Mouse (Mus musculus) brain, adult 2 months (tissue): Measurements from ENCODE around the gene Srrm4.
A peak's percentile ranks its signal among the peaks of the same experiment; 100 is the strongest.

Source experiments
- DNase-seq: peaks from one replicate; pipeline ENCODE4 v3.0.0; 2011; ENCODE audit warnings: low read depth, low spot score

Srrm4 gene

GRCm38 (mm10) chr5:116491794-116492420, 99.7 kb downstream of the Srrm4 start:
- no peak for DNase-seq

- no peak for DNase-seq
Measured at GRCm38 (mm10) chr5:116490826-116491225, 100.8 kb downstream of the Srrm4 start.

GRCm38 (mm10) chr5:116489621-116490020, 102.0 kb downstream of the Srrm4 start:
- no peak for DNase-seq

GRCm38 (mm10) chr5:116486135-116486534, 105.5 kb downstream of the Srrm4 start:
- DNase-seq: no peak

- peak; percentile 85 for DNase-seq
Measured at GRCm38 (mm10) chr5:116485069-116485468, 106.5 kb downstream of the Srrm4 start.

GRCm38 (mm10) chr5:116484236-116484635, 107.4 kb downstream of the Srrm4 start:
- peak; percentile 77 for DNase-seq

GRCm38 (mm10) chr5:116478607-116479371, 112.8 kb downstream of the Srrm4 start:
- peak; percentile 35 for DNase-seq

GRCm38 (mm10) chr5:116476006-116476405, 115.6 kb downstream of the Srrm4 start:
- peak; percentile 50 for DNase-seq

GRCm38 (mm10) chr5:116461354-116462042, 130.1 kb downstream of the Srrm4 start:
- DNase-seq: no peak

GRCm38 (mm10) chr5:116459970-116460369, 131.6 kb downstream of the Srrm4 start:
- peak; percentile 71 for DNase-seq

GRCm38 (mm10) chr5:116457791-116458190, 133.8 kb downstream of the Srrm4 start:
- no peak for DNase-seq

GRCm38 (mm10) chr5:116456796-116457515, 134.7 kb downstream of the Srrm4 start:
- DNase-seq: no peak

GRCm38 (mm10) chr5:116453401-116453851, 138.2 kb downstream of the Srrm4 start:
- DNase-seq: peak; percentile 54

- no peak for DNase-seq
Measured at GRCm38 (mm10) chr5:116450901-116451300, 140.7 kb downstream of the Srrm4 start.

- DNase-seq: no peak
Measured at GRCm38 (mm10) chr5:116449522-116450225, 141.9 kb downstream of the Srrm4 start.

GRCm38 (mm10) chr5:116448409-116449191, 143.0 kb downstream of the Srrm4 start:
- DNase-seq: peak; percentile 62

GRCm38 (mm10) chr5:116447821-116448350, 143.7 kb downstream of the Srrm4 start:
- DNase-seq: no peak

GRCm38 (mm10) chr5:116446552-116446951, 145.1 kb downstream of the Srrm4 start:
- DNase-seq: peak; percentile 86

- no peak for DNase-seq
Measured at GRCm38 (mm10) chr5:116445634-116446367, 145.8 kb downstream of the Srrm4 start.
